Mouse (Mus musculus): Measurements from ENCODE around the gene Isyna1.

DNA sequence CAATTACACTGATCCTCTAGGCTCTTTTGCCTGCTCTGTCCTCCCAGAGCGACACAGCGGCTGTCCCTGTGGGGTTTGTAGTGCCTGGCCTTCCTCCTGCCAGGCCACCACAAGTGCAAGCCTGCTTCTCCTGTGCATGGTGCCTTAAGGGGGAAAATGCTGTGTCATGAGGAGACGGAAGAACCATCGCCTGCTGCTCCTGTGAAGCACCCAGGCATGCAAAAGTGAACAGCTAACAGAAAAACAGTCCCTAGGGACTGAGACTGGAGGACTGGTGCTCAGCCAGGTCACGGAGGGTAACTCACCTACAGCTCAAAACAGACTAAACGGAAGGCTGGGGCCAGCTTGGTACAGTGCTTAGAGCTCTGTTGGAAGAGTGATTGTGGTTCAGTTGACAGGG is 41.4 kb downstream of the Isyna1 start:
- TF ChIP-seq CTCF (IDR thresholded peaks at IDR 0.05; ENCODE audit: borderline replicate concordance, insufficient read depth, low read length) (no peak), POLR2A (IDR thresholded peaks at IDR 0.05; ENCODE audit: low read depth, low read length) (no peak)
